Mouse (Mus musculus) adrenal gland, postnatal 25 days (tissue): ENCODE data around the gene Ccr3. TPM values are rescaled to one million over a fixed set of nuclear protein-coding genes. Genes with fewer than 3 reads are reported as not detected.
"Not testable (repeated sequence)": the region's sequence is repeated elsewhere in the genome, so short reads cannot be mapped to it uniquely, and the experiment has no call there.

Source experiments
- DNase-seq: peaks from one replicate; pipeline ENCODE4 v3.0.0; 2021; ENCODE audit warnings: mixed read lengths
- total RNA-seq: library from RNA; stranded (reverse); gene quantifications from 2 replicates; pipeline ENCODE4 v1.2.3, GENCODE M21; 2021

Ccr3 gene
- total RNA-seq, 1 experiment from 2014 or later, result not detected

DNA sequence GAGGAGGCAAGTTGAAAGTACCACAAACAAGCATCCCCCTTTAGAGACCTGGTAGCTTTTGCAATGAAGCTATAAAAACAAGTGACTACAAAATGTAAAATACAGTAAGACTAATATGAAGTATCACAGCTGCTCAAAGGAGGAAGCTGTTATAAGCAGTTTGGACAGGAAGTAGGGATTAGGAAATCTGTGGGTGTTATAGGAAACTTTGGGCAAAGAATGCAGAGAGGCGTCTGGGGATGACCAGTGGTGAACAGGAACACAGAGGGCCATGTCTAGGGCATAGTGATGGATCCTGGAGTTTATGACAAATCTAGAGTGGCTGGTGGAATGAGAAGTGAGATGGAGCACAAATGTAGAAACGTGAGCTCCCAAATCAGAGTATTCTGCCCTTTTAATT, 31.8 kb downstream of the Ccr3 start:
- DNase-seq, result no peak

DNA sequence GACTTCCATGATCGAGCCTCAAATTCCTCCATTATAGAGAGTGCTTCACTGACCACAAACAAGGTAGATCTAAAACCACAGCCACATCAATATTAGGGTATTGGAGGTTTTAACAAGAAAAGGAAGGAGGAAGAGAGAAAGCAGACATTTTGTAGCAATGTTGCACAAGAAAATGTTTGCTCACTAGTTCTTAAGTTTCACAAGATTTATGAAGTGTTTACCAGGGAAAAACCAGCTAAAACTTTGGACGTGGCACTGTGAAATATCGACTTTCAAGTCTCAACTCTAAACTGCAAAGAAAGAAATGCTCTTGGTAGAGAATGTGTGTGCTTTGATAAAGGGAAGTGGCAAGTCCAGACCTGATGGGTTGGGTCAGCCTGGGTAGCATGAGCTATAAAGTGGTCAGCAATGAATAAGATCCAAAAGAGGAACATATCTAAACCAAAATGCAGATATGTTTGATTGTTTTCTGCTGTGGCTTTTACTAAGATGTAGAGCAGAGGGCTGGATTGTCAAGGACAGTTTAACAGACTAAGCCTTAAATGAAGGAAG, 34.5 kb downstream of the Ccr3 start:
- no peak for DNase-seq

DNA sequence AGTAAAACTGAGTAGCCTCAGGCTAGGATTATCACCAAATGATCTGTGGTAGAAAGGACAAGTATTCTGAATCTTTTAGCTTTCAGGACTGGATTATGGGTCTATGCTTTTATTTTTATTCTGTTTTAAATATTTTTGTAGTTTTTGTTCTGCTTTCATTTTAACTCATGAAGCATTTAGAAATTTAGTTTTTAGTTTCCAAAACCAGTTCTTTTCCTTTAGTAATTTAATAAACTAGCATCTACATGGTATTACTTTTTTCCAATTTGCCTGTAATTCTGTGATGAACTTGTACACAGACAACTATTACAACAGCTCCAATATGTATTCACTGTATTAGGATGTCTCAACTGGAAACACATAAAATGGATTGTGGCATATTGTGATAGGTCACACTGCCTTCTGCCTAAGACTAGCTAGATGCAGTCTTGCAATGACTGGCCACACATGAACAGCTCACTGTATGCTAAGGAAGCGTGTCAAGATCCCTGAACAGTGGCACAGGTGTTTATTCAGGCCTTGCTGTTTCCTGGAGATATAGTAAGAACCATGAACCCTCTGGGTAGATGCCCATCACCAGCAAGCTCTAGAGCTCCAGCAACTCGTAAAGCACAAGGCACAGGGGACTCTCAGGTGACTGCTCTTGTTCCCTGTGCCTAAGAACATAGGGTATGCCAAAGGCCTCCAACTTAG, 38.0 kb downstream of the Ccr3 start:
- DNase-seq, result no peak

DNA sequence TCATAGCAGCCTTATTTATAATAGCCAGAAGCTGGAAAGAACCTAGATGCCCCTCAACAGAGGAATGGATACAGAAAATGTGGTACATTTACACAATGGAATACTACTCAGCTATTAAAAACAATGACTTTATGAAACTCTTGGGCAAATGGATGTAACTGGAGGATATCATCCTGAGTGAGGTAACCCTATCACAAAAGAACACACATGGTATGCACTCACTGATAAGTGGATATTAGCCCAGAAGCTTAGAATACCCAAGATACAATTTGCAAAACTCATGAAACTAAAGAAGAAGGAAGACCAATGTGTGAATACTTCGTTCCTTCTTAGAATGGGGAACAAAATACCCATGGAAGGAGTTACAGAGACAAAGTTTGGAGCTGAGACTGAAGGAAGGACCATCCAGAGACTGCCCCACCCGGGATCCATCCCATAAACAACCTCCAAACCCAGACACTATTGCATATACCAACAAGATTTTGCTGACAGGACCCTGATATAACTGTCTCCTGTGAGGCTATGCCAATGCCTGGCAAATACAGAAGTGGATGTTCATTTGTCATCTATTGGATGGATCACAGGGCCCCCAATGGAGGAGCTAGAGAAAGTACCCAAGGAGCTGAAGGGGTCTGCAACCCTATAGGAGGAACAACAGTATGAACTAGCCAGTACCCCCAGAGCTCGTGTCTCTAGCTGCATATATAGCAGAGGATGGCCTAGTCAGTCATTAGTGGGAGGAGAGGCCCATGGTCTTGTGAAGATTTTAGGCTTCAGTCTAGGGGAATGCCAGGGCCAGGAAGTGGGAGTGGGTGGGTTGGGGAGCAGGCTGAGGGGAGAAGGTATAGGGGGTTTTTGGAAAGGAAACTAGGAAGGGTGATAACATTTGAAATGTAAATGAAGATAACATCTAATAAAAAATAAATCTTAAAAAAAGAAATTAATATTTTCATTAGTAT, 40.0 kb downstream of the Ccr3 start:
- not testable (repeated sequence) for DNase-seq

DNA sequence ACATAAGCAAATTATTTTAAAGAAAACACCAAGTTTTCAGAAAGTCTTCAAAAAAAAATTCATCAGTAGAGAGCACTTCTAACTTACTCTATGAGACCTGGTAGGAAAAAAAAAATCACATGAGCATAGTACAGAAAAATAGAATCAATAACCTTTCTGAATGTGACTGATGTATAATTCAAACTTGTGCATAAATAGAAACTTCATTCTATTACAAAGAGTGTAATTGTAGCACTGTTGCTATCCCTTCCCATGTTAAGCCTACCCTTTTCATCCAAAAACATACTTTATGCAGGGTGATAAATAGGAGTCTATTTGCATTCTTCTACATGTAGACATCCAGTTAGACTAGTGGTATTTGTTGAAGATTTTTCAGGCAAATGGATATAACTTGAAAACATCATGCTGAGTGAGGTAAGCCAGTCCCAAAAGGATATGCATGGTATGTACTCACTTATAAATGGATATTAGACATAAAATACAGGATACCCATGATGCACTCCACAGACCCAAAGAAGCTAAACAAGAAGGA, 44.9 kb downstream of the Ccr3 start:
- DNase-seq, result no peak

GRCm38 (mm10) chr9:124068098-124069058, 46.6 kb downstream of the Ccr3 start:
- no peak for DNase-seq

DNA sequence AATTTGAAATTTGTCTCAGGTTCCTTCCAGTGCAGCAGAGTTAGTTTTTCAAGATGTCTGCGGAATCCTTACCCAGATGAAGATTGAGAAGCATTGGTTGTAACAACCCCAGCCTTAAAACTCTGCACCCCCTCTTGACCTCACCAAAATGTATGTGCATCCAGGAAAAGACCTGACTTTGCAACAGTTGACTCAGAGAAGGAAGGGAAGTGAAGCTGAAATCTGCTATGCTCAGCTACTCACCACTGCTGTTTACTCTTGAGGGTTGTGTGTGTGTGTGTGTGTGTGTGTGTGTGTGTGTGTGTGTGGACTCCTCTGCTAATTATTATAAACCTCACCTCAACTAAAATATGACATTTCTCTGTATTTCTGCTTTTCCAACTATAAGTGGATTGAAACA, 49.7 kb downstream of the Ccr3 start:
- no peak for DNase-seq

- DNase-seq, result no peak
Measured at GRCm38 (mm10) chr9:124079803-124080202, 58.0 kb downstream of the Ccr3 start.

DNA sequence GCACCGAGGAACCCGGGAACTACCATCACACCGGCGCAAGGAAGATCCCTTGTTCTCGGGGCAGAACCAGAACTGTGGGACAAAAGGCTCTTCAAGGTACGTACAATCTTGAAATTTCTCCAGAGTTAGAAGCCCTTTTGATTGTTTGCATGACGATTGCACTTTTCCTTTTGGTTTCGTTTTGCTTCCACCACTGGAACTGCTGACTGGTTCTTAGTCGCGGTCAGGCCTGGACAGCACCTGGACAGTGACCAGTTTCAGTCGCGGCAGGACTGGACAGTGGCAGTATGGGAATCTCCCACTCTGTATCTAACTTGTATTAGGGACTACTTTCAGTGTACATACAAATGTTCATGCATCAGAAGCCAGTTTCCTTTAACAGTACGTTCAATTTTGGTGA, 58.7 kb downstream of the Ccr3 start:
- not testable (repeated sequence) for DNase-seq

Other genes starting within 250 kb of the Ccr3 start
- not detected in 2 replicates for gene Cxcr6, start 215.5 kb upstream of the Ccr3 start, total RNA-seq
- gene Fyco1, start 170.1 kb upstream of the Ccr3 start, total RNA-seq, result 45.6 and 65.1 TPM in 2 replicates
- 0.18 TPM in 1 of 2 replicates, not detected in the other for gene Xcr1, start 159.9 kb upstream of the Ccr3 start, total RNA-seq
- gene Ccr1, start 53.3 kb upstream of the Ccr3 start, total RNA-seq, result 1.1 and 1.3 TPM in 2 replicates
- not detected in 2 replicates for gene Ccr1l1, start 43.6 kb upstream of the Ccr3 start, total RNA-seq
- 1.0 and 1.4 TPM in 2 replicates for gene Ccr2, start 80.0 kb downstream of the Ccr3 start, total RNA-seq
- gene Ccr5, start 99.6 kb downstream of the Ccr3 start, total RNA-seq, result 1.8 and 4.2 TPM in 2 replicates